Mouse (Mus musculus) adrenal gland, adult 18-20 months (tissue): ENCODE results near the gene Slc6a2. TPM values are rescaled to one million over a fixed set of nuclear protein-coding genes. Genes with fewer than 3 reads are reported as not detected.

Experiments used
- DNase-seq, 2 experiments: peaks; one replicate each; pipeline ENCODE4 v3.0.0; 2021 to 2022; ENCODE audit warnings: low spot score in 2 of 2
- microRNA-seq, 2 experiments: library from miRNA; unstranded; fragments of <30 nt; microRNA quantifications; one replicate each; pipeline ENCODE4 v1.2.0; 2021; ENCODE audit warnings: borderline number of aligned reads in 2 of 2
- total RNA-seq, 2 experiments: library from RNA; stranded (reverse); gene quantifications; 1 replicate in 1 of 2; 2 replicates in 1 of 2; pipeline ENCODE4 v1.2.3; 2021

The Slc6a2 gene
- total RNA-seq, 2 experiments from 2014 or later: 6.6 to 13.7 TPM

GRCm38 (mm10) chr8:93014300-93014699, 54.4 kb downstream of the Slc6a2 start:
- no peak for DNase-seq

DNA sequence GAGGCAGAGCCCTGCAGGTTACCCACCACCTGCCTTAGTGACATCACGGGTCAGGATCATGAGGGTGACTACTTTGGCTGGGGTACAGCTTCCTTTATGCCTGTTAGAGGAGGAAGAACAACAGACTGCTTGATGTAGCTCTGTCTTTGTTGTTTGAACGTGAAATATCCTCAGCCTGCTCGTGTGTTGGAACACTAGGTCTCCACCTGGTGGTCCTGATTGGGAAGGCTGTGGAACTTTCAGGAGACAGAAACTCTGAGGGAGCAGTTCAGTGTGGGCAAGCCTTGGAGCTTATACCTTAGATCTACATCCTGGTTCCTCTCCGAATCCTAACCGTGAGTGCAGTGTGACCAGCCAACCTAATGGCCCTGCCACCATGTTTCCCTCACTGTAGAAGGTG, 61.9 kb downstream of the Slc6a2 start:
- DNase-seq: no peak

DNA sequence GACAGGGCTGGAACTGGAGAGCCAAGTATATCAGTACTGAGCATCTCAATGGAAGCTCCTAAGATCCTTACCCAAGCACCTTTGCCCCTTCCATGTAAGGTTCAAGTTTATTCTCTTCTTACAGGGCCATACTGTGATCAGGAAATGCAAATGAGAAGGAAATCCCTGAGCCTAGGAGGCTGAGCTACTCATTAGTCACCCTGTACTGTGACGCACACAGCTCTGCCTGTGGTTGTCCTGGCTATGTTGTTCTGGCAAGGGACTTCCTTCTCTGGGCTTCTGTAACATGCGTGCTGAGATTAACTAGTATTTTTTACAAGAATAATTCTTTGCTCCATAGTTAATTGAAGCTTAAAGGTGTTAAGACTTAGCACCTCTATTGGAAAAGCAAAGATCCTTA, 70.8 kb downstream of the Slc6a2 start:
- no peak for DNase-seq

- DNase-seq: no peak
These were observed 79.0 kb downstream of the Slc6a2 start for GRCm38 (mm10) chr8:93038831-93039230.

DNA sequence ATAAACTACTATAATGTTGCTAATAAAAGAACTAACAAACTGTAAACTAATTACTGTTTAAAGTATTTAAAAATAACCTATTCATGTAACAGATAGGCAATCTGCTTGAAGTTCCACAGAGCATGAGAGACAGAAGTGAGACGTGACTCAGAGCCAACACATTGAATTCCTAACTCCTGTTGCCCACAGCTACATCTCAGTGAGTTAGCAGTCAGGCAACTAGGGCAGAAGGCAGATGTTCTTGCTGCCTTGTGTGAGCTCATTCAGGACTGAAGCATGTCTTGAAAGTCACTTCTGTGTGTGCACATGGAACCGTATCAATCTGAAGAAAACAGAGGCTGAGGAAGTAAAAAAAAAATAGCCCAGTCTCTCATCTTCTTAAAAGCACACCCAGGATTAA, 80.4 kb downstream of the Slc6a2 start:
- DNase-seq: no peak

- DNase-seq: no peak
These were observed 81.1 kb downstream of the Slc6a2 start for GRCm38 (mm10) chr8:93040776-93041567.

- DNase-seq: no peak
These were observed 83.2 kb downstream of the Slc6a2 start for GRCm38 (mm10) chr8:93043083-93043482.

- no peak for DNase-seq
These were observed 88.2 kb downstream of the Slc6a2 start, which contains the start of gene Ces1a for GRCm38 (mm10) chr8:93048092-93048491. Gene Ces1a, minus strand, starts transcription at chr8:93048192.

DNA sequence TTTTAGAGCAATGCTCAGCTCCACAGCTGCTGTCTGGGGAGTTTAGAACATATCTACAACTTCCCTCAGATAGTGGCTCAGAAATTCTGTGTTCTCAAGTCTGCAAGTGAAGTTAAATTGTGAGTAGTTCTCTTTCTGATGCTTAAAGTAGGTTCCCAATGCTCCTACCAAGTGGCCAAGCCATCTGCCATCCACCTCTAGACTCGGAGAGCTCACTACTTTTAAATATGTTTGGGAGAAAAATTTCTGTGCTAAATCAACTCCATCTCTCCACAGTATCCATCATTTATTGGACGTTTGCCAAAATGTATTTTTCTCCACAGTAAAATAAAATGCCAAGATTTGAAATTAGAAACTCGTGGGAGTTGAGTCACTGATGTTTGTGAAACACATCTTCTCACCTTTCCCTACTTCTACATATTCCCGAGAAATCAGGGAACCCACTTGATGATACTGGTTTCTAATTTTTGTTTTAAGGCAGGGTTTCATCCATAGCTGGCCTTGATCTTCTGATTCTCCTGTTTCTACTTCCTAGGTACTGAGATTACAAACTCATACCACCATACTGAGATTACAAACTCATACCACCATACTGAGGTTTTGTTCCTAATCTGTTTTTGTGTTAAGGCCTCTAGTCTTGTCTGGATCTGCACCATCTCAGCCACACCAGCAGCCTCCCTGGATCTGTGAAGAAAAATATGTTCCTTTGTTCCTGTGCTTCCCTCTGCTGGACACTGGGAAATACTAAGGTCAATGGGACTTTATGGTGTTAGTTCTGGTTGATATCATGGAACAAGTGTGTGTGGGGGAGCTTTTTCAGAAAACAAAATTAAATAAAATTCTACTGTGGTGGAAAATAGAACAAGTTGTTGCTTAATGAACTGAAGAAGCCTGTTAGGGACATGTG, 88.9 kb downstream of the Slc6a2 start:
- no peak for DNase-seq

Small RNA genes lying within 50 kb of the gene (microRNA-seq; reads per million reads assigned to microRNA genes)
- 0 reads per million in 2 experiments for gene Gm22151

Other genes with a start within 250 kb of the Slc6a2 start
- gene Mmp2, start 132.8 kb upstream of the Slc6a2 start, total RNA-seq: 10 to 100 TPM; 18.1 to 46.2 TPM
- gene Lpcat2, start 104.7 kb upstream of the Slc6a2 start, total RNA-seq: 10 to 100 TPM in 1 of 2 experiments, 1 to 10 TPM in 1; 2.0 to 16.3 TPM
- 1 to 10 TPM in 1 of 2 experiments, not detected in 1; 1.2 TPM for gene Capns2, start 58.7 kb upstream of the Slc6a2 start, total RNA-seq
- gene Ces1a, start 88.1 kb downstream of the Slc6a2 start, total RNA-seq: not detected
- not detected for gene Ces1b, start 119.9 kb downstream of the Slc6a2 start, total RNA-seq
- gene Ces1c, start 171.2 kb downstream of the Slc6a2 start, total RNA-seq: under 1 TPM in 1 of 2 experiments, not detected in 1; 0.70 TPM
- 100 to 1,000 TPM; 268 to 434 TPM for gene Ces1d, start 237.8 kb downstream of the Slc6a2 start, total RNA-seq